Mouse (Mus musculus) limb, embryonic 14.5 days (tissue): ENCODE results near the gene Fmn2. TPM values are rescaled to one million over a fixed set of nuclear protein-coding genes. Genes with fewer than 3 reads are reported as not detected.

Source experiments
- ATAC-seq: fragments of 200-750 bp; cut with Nextera tagmentation; 2 replicates; pipeline ENCODE4 v1.8.0; 2017; ENCODE audit warnings: low read depth, moderate number of reproducible peaks, moderate TSS enrichment; ENCODE audit not compliant: low FRiP score
- DNase-seq: peaks from one replicate; pipeline ENCODE4 v3.0.0-alpha.2; 2015; ENCODE audit warnings: low spot score
- H3K27ac ChIP-seq: fragments of 300-500 bp; sonication (generic); replicated peaks from 2 replicates; pipeline ENCODE4 v1.5.1; 2014; ENCODE audit warnings: low read depth, mild to moderate bottlenecking, low read length, moderate library complexity, mixed read lengths
- H3K27me3 ChIP-seq: fragments of 300-500 bp; sonication (generic); 2 replicates; pipeline ENCODE4 v1.6.1; 2014; ENCODE audit warnings: low read length, mixed read lengths; ENCODE audit not compliant: control insufficient read depth, insufficient read depth
- H3K36me3 ChIP-seq: fragments of 300-500 bp; sonication (generic); 2 replicates; pipeline ENCODE4 v1.6.1; 2014; ENCODE audit warnings: mild to moderate bottlenecking, low read length, moderate library complexity, mixed read lengths; ENCODE audit not compliant: control insufficient read depth, insufficient read depth
- H3K4me1 ChIP-seq: fragments of 300-500 bp; sonication (generic); 2 replicates; pipeline ENCODE4 v1.6.1; 2014; ENCODE audit warnings: antibody characterized with exemption, low read length, mixed read lengths; ENCODE audit not compliant: control insufficient read depth, insufficient read depth
- H3K4me2 ChIP-seq: fragments of 300-500 bp; sonication (generic); replicated peaks from 2 replicates; pipeline ENCODE4 v1.6.1; 2014; ENCODE audit warnings: low read depth, mild to moderate bottlenecking, low read length, moderate library complexity; ENCODE audit not compliant: severe bottlenecking
- H3K4me3 ChIP-seq: fragments of 300-500 bp; sonication (generic); replicated peaks from 2 replicates; pipeline ENCODE4 v1.5.1; 2014; ENCODE audit warnings: low read length
- H3K9ac ChIP-seq: fragments of 300-500 bp; sonication (generic); 2 replicates; pipeline ENCODE4 v1.6.1; 2014; ENCODE audit warnings: mild to moderate bottlenecking, low read depth, low read length, moderate library complexity; ENCODE audit not compliant: severe bottlenecking
- H3K9me3 ChIP-seq: fragments of 300-500 bp; sonication (generic); 2 replicates; pipeline ENCODE4 v1.6.1; 2016; ENCODE audit warnings: low read length; ENCODE audit not compliant: control insufficient read depth
- POLR2A ChIP-seq: fragments of 200-500 bp; IDR thresholded peaks from 2 replicates; pipeline ENCODE4 v1.8.0; 2012; ENCODE audit warnings: inconsistent platforms, mild to moderate bottlenecking, moderate library complexity, borderline replicate concordance; ENCODE audit not compliant: insufficient read depth, insufficient read length; ENCODE audit errors: extremely low read depth
- WGBS: fragments of 180-500 bp; shearing (Covaris S2); extraction: QIAGEN DNeasy Blood & Tissue Kit; methylation state at CpG from one replicate; pipeline ENCODE4 v1.1.7; 2014; 5-methylcytosine and 5-hydroxymethylcytosine counted together
- polyA plus RNA-seq, 2 experiments: library from polyadenylated mRNA; depleted of rRNA in 1 of 2; stranded (reverse) in 1 of 2; unstranded in 1 of 2; fragments of >200 nt; fragmentation: Nextera tagmentation in 1 of 2; extraction: Ambion mirVana in 1 of 2; gene quantifications; 2 replicates each; pipeline versions ENCODE4 v1.2.1 to v1.2.3; 2012 to 2014

The Fmn2 gene
- polyA plus RNA-seq, 2 experiments: 0.67 to 1.9 TPM

DNA sequence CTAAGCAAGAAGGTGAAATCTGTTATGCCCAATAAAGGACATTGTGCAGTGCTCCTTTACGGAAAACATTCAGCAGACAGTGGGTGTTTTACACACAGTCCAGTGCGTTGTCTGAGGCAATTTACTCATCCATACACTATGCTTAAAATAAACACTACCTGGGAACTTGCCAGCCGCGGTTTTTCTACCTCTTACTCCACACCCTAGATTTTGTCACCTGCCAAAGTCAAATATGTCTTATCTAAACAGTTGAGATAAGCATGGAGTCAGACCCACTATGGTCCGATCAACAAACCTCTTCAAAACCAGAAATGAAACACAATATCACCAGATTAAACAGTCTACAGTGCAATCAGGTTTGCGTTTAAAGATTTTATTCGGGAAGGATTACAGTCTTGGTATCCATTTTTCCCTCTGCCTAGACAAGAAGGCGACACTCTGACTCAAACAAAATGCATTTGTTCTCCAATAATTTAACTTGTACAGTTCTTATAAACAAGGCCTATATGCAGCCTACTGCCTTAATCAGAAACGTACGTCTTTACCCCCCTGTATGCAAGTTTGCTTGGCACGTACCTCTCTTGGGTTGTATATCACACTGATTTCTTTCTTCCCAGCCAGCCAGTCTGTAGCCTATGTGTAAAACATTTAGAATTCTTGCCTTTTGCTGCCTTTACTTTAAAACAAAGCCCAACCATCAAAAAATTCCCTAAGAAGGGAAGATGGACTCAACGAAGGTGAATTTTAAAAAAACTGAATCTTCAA is 158.0 kb downstream of the Fmn2 start:
- 65% methylated on average over 12 of the region's 12 CpGs for WGBS

DNA sequence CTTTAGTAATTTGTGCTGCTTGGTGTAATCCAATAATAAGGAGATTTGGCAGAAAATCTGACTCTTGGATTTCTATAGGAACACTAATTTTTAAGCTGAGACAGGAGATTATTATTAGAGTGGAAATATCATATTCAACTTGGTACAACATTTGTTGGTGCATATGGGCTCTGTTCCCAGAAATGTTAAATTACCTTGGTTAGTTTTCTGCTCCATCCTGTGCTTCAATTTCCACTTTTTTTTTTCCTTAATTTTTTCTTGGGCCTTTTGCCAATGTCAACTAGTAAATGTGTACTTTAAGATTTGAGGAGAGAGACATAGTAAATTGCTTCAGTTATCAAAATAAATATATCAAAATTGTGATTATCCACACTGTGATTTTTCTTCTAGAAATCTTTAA is 163.5 kb downstream of the Fmn2 start:
- no peak overlapping the region for H3K4me3 ChIP-seq
- H3K36me3 ChIP-seq: no peaks in the 10 kb centered on the region
- H3K4me2 ChIP-seq: no peak overlapping the region
- no peak for TF ChIP-seq POLR2A
- no peak overlapping the region for H3K9ac ChIP-seq
- H3K27ac ChIP-seq: no peak overlapping the region
- peak; percentile 62 for DNase-seq
- ATAC-seq: no peak
- H3K4me1 ChIP-seq: no peaks in the 10 kb centered on the region
- H3K9me3 ChIP-seq: no peaks in the 10 kb centered on the region
- no peaks in the 10 kb centered on the region for H3K27me3 ChIP-seq

More for the DNA sequence above, 158.0 kb downstream of the Fmn2 start:
- Histone ChIP-seq H3K9me3 (no peaks in the 10 kb centered on the region), H3K4me2 (no peak overlapping the region), H3K4me3 (no peak overlapping the region), H3K36me3 (no peaks in the 10 kb centered on the region), H3K4me1 (peaks cover 5% of the 10 kb centered on the region), H3K9ac (no peak overlapping the region), H3K27ac (no peak overlapping the region), H3K27me3 (no peaks in the 10 kb centered on the region)
- no peak for TF ChIP-seq POLR2A
- DNase-seq: no peak
- ATAC-seq: no peak

- no peaks in the 10 kb centered on the region for H3K36me3 ChIP-seq
- H3K27me3 ChIP-seq: no peaks in the 10 kb centered on the region
- H3K27ac ChIP-seq: no peak overlapping the region
- no peak for TF ChIP-seq POLR2A
- H3K4me1 ChIP-seq: no peaks in the 10 kb centered on the region
- ATAC-seq: no peak
- 78% methylated on average over 1 of the region's 1 CpGs for WGBS
- no peak overlapping the region for H3K4me3 ChIP-seq
- H3K9me3 ChIP-seq: no peaks in the 10 kb centered on the region
- no peak overlapping the region for H3K9ac ChIP-seq
- H3K4me2 ChIP-seq: no peak overlapping the region
- DNase-seq: no peak
Measured at GRCm38 (mm10) chr1:174669132-174669531, 167.5 kb downstream of the Fmn2 start.

GRCm38 (mm10) chr1:174670846-174671245 is 169.2 kb downstream of the Fmn2 start:
- no peak for TF ChIP-seq POLR2A

GRCm38 (mm10) chr1:174674586-174674985 is 173.0 kb downstream of the Fmn2 start:
- Histone ChIP-seq H3K36me3 (no peaks in the 10 kb centered on the region), H3K27me3 (no peaks in the 10 kb centered on the region), H3K4me1 (peaks cover 14% of the 10 kb centered on the region), H3K9ac (no peak overlapping the region), H3K9me3 (no peaks in the 10 kb centered on the region), H3K4me3 (no peak overlapping the region), H3K4me2 (no peak overlapping the region), H3K27ac (no peak overlapping the region)
- ATAC-seq: no peak
- 69% methylated on average over 8 of the region's 8 CpGs for WGBS
- no peak for TF ChIP-seq POLR2A
- DNase-seq: no peak

More at GRCm38 (mm10) chr1:174670846-174671245, 169.2 kb downstream of the Fmn2 start:
- H3K4me1 ChIP-seq: no peaks in the 10 kb centered on the region
- no peaks in the 10 kb centered on the region for H3K9me3 ChIP-seq
- ATAC-seq: no peak
- no peak overlapping the region for H3K9ac ChIP-seq
- no peak for DNase-seq
- H3K36me3 ChIP-seq: no peaks in the 10 kb centered on the region
- no peak overlapping the region for H3K4me3 ChIP-seq
- H3K4me2 ChIP-seq: no peak overlapping the region
- no peak overlapping the region for H3K27ac ChIP-seq
- WGBS: 73% methylated on average over 8 of the region's 8 CpGs
- no peaks in the 10 kb centered on the region for H3K27me3 ChIP-seq
